Mouse (Mus musculus) cerebellum, adult 9-11 months (tissue): ENCODE measurements around the gene Nt5c1a.
"Not testable (repeated sequence)": the region's sequence is repeated elsewhere in the genome, so short reads cannot be mapped to it uniquely, and the experiment has no call there.

ENCODE experiments used
- DNase-seq: peaks from one replicate; pipeline ENCODE4 v3.0.0; 2022

Gene Nt5c1a

DNA sequence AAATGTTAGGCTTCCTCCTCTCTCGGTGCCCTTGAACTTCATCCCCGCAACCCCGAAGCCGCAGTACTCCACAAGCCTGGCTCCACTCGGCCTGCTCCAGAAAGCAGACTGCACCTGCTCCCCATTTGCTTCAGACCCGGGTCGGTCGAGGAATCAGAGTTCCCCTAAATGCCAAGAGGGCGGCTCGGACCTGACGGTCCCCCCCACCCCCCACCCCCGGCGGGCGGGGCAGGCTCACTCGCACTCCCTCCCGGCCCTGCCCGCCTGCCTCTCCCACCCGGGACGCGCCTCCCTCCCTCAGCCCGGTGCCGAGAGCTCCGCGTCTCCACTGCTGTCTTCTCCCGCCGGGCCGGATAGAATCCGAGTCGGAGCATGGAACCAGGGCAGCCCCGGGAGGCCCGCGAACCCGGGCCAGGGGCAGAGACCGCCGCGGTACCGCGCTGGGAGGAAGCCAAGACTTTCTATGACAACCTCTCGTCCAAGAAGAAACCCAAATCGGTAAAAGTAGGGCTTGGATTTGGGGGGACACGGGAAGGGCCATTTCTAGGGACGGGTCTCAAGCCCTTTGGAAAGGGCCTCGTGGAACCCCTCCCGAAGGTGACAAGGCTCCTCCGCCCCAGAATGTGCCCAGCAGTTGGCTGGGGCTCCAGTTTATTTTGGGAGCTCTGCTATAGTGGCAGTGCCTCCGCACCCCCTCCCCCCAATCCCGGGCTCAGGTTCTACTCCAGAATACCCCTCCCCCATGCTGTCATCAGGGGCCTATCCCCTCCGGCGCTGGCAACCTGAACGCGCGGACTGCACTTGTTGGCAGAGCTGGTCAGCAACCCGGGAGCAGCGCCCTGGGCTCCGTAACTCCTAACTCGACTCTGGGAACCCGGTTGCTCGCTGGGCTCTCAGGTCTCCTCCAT, at the start of gene Nt5c1a:
Gene Nt5c1a, plus strand, starts transcription at position 319 of the 908 bp plus-strand sequence.
- peak; percentile 80 for DNase-seq

DNA sequence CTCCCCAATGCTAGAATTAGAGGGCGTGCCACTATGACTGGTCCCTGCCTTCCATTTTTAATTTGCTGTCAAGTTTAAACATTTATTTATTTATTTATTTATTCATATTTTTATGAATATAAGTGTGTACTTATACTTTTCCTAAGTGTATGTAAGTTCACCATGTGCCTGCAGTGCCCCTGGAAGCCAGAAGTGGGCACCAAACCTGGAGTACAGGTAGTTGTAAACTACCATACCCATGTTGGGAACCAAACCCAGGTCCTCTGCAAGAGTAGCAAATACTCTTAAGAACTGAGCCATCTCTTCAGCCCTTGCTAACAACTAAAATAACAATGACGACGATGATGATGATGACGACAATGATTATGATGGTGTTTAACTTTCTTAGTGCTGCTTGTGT, 49.3 kb upstream of the Nt5c1a start:
- no peak for DNase-seq

DNA sequence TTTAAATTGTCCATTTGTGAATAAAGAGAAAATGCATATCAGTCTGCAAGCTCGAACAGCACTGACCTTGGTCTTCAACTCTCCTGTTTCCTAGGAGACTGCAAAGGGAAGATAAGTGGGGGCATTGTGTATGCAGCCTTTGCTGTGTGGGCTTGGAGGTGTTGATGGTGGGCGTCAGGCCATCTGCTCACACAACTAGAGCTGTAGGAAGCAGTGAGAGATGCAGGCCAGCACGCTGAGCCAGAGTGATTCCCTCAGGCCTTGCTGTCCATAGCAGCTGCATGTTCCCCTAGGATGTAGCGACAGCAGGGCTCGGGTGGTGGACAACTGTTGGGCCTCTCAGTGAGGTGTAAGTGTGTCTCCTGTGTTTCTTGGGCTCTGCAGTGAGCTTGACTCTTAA, 48.3 kb upstream of the Nt5c1a start:
- DNase-seq: no peak

DNA sequence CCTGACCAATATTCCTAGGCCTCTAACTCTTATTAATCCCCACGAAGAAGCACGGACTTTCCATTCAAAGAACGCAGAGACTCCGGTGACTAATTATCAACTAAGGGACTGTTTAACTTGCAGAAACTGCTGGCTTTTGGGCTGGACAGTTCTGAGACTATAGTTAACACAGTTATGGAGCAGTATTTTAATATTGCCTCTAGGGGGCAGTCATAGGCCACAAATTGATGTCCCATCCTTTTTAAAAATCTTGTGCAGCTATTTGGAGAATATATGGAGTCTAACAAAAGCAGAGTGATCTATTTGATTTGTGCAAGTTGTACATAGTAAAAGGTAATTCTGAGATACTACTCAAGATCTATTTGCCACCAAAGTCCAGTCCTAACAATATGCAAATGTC, 46.3 kb upstream of the Nt5c1a start:
- peak; percentile 24 for DNase-seq

DNA sequence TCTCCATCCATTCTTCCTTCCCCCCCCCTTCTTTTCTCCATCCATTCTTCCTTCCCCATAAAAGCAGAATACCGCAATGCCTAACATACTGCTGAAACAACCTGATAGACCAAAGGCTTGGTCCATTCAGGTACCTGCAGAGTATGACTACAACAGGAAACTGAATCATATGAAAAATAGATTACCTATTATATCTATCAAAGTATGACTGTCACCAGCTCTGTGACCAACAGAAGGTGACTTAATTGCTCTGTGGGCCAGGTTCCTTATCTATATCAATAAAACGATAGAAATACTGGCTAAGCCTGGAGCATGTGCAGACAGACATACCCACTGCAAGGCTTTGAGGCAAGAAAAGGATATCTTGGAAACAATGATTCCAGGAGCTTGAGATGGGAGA, 45.9 kb upstream of the Nt5c1a start:
- DNase-seq: no peak

DNA sequence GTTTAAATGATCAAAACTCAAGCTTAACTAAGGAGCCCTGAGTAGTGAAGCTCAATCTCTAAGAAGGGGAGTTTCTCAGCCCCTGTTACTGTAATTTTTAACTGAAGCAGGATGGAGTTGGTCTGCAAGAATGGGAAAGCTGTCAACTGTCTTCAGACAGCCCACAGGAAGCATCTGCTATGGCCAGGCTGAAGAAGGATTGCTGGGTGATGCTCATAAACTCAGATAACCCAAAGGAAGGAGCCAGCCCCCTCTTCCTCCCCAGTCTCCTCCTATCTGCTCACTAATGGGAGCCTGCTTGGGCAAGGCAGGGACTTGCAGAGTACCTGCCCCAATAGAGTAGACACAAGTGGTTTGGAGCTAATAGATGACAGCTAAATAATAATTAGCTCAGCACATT, 45.5 kb upstream of the Nt5c1a start:
- DNase-seq: no peak

DNA sequence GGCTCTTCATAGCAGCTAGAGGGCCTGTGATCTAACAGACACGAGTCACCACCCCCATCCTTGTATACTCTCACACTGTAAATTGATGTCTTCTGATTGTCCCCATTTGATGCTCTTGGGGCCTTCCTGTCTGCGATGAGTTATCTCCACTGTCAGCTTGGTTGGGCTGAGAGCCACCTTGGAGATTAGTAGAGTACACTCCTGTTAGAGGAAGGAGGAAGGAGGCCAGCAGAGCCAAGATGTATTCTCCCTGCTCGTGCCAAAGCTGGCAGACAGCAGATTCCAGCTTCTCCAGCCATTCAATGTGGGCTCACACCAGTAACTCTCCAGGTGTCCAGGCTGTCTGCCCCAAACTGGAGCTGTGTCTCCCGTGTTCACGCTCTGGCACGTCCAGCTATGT, 40.7 kb upstream of the Nt5c1a start:
- no peak for DNase-seq

DNA sequence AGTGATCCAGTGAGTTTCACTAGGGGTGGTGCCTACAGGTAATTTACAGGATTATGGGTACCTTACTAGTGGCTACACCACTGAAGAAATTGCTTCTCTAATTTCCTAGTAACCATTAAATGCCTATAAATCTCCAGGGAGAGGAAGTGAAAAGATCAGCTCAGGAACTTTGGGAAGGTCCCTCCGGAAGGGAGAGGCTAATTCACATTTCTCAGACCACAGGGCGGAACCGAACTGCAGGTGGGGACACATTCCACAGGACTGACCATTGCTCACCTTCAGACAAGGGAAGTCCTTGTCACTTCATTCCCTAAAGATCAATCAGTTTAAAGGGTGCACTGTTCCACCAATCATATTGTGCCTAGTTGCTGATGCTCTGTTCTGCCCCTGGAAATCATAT, 40.1 kb upstream of the Nt5c1a start:
- DNase-seq: not testable (repeated sequence)

DNA sequence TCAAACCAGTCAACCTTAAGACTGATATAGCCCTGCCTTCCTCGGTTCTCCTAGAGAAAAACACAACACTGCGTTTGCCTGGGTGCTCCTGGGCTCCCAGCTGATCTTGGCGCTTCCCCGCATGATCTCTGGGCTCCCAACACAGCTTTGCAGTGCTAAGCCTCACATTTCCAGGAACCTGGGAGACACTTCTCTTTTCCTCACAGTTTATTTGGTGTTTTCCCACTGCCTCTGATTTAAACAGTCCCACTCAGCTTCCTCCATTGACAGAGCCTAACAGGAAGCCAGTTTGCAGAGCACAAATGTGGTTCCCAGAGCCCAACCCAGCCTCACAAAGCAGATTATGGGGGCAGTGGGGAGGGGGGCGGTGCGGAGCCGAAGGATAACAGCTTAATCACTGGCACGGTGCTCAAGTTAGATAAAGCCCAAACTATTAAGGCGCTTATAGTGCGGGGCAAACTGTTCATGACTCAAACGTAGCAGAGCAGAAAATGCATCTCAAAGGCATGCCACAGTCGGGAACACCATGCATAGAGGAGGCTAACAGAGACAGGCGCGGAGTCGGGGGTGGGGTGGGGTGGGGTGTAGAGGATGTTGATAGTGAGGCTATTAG, 38.9 kb upstream of the Nt5c1a start:
- no peak for DNase-seq

DNA sequence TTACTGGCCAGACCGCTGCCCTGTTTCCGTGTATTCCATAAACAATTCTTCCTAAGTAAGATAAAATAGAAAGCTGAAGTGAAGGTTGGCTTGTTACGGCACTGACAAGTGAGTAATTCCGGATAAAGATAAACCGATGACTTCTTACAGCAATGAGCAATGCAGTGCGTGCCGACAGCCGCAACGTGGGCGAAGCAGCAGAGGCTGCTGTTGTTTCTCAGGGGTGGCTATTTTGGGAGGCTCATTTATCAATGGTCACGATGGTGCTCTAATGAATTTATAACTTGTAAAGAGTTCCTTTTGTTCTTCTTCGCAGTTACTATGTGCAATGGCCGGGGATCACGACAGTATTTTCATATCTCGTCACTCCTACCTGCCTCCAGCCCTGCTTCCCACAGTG, 37.1 kb upstream of the Nt5c1a start:
- no peak for DNase-seq

DNA sequence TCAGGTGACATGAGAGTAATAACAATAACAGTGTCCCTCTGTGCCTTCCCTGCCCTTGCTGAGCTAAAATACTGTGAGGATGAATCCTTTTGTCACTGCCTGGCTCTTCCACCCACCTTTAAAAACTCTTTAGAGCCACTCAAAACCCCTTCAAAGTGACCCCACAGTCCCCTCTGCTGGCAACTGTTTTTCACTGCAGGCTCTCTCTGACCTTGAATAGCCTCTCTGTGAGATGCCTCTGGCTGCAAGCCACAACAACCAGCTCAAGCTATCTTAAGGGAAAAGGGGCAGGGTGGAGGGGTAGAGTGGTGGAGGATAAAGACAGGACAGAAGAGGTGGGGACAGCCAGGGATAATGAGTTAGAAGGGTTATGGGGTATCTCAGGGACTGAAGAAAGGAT, 29.5 kb upstream of the Nt5c1a start:
- DNase-seq: no peak

DNA sequence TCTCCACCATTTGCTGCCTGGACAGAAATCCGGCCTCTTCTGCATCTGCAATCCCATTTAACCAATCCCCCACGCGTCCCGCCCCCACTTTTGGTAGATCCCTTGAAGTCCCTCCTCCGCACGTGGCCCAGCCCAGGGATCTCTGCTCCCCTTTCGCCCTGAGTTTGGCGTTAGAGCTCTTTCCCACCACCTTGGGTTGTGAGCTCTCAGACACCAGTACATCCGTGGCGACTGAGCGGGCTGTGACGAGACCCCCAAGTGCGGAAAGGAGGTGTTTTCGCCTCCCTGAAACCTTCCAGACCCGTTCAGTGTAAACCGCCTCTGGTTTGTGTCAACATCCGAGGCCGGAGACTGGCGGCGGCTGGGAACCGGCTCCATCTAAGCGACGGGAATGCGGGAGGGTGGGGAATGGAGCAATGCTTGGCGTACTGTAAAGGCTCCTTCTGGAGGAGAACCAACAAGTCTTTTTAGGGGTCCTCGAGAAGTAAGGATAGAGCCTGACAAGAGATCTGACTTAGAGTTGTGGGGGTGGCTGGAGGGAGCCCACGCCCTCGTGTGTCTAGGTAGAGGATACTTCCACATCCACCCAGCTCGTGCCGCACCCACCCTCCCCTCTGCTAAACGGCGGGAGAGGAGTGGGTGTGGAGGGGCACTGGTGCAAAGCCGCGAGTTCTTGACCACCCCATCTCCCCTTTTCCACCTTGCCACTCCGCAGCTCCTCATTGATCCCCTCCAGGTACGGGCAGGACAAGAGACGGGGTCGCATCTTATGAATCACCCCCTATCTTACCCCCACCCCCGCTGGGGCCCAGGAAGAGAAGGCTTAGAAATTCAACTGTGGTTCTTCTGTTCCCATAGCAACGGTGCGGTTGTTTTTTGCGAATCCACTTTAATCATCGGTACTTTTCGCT, 18.7 kb upstream of the Nt5c1a start, which contains the start of gene Hpcal4:
Gene Hpcal4, plus strand, starts transcription at position 900 of the 911 bp plus-strand sequence.
- peak; percentile 51 for DNase-seq

DNA sequence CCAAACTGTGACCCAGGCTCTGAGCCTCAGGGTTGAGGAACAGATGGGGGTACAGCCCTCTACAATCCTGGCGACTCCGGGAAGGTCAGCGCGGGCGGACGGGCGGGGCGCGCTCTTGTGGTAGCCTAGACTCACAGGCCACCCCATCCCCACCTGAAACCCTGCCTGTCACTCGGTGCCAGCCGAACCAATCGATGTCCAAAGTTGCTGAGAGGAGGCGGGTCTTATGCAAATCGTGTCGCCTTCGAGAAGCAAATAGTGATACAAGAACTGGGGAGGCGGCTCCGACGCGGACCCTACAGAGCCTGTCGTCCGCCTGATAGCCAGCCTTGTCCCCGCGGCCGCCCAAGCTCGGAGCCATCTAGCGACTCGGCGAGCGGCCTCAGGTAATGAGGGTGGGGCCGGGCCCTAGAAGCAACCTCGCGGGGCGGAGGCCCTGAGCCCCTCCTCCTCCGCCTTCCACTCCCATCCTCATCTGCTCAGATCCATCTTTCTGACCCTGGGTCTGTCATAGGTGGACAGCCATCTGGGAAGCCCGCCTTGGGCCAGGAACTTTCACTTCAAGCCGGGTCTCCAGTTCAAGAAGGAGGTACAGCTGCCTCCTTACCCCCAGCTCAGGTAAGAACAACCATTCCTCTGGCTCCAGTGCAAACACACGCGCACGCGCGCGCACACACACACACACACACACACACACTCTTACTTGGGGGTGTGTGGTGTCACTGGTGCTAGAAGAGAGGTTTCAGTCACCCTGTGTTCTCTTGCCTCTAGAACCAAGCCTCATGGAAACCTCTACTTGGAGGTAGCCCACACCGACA, 17.9 kb upstream of the Nt5c1a start:
- peak; percentile 94 for DNase-seq

DNA sequence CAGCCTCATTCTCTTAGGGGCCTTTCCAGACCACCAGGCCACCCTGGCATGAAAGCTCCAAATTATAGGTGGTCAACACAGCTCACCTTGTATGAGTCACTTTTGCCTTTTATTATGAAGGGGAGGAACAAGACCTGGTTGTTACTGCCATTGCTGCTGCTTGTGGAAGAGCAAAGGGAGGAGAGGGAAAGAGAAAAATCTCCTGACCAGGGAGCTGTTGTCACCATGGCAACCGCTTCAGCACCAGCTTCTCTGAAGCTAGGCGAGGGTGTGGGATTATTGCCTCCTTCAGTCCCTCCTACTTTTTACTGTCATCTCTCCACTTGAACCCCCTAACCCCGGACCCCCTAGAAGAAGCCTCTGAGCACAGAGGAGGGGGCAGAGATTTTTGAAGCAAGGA, 16.5 kb upstream of the Nt5c1a start:
- no peak for DNase-seq

DNA sequence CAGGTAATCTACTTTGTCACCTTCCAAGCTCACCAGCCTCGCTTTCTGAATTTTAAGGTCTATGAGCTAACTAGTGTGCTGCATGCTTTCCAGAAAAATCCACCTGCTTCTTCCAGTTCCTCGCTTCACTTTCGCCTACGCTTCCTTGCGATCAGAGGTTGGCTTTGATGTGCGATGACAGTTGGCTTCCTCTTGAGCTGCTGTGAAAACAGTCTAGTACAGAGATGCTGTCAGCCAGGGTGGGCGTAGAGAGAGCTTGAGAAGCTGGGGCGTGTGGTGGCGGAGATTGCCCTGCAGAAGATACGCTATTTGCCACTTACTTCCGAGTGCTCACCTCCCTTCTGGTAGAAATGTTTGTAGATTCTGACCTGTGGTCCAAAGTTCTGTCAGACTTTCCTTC, 9.0 kb upstream of the Nt5c1a start:
- DNase-seq: no peak

DNA sequence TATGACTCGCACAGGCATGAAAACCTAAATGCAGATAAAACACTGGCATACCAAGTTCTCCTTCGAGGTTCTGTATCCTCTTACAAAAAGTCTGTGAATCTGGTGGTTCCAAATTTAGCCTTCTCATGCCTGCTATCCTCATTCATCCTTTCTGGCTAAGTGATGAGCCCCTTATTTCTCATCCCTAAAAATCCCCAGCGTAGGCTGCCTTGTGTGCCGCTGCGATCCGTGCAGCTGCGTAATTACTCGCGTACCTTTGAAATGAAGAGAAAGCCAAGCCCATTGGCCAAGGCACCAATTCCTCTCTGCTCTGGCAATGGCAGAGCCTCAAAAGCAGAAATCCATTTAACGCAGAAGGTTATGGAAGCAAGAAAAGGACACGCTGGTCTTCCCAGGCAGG, 7.5 kb upstream of the Nt5c1a start:
- DNase-seq: no peak

DNA sequence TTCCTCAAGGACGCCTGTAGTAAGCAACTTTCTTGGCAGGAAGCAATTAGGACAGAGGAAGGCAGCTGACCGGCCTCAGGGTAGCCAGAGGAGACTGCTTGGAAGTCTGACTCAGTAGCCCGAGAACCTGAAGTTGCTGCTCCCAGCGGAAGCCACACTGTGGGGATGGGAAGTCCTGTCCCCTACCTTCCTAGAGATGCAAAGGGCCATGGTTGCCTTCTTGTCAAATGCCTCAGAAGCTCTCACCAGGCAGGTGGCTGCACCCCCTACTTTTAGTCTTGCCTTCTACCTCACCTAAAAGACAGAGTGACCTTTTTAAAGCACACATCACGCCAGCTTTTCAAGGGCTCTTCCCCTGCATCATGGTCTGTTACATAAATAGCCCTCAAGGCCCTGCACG, 4.6 kb upstream of the Nt5c1a start:
- no peak for DNase-seq

DNA sequence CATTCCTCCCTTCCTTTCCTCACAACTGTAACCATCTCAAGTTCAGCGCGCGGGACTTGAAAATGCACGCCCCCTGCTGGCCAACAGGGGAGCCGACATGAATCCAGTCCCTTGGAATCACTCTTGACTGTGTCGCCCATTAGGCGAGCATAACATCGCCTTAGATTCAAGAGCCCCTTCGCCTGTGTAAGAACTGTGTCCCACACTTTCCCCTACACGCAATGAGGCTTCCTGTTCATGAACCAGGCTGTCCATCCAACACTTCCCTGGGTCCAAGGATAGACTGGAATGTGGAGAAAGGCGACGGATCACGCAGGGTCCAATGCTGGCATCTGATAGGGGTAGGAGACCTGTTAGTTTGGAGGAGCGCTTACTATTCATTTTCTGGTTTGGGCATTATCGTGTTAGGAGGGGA, 526 bp upstream of the Nt5c1a start:
- peak; percentile 79 for DNase-seq

DNA sequence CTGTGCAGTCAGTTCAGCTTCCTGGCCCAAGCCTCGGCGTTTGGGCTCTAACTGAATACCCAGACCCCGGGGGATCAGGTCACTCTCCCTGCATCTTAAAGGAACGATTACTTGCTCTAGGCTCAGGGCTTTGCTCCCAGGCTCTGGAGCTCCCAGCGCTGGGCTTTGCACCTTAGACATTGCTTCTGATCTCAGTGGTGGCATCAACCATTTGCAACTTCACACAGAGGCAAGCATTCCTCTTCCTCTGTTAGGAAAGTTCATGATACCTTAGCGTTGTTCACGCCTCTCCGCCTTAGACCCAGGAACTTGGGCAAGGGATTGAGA, 753 bp downstream of the Nt5c1a start:
- no peak for DNase-seq

DNA sequence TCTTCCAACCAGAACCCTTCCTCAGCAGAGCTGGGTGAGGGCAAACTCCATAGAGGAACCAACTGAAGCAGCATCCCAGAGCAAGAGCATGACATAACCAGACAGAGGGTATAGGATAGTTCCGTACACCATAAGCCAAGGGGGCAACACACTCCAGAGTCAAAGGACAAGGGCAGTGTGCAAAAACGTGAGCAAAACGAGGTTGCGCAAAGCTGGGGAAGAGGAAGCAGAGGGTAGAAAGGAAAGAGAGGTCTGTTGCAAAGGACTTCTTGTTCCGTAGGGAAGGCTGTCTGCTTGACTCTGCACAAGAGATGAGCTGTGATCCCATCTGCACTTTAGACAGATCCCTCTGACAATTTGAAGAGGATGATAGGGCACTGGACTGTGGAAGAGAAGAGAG, 6.0 kb downstream of the Nt5c1a start:
- DNase-seq: no peak

DNA sequence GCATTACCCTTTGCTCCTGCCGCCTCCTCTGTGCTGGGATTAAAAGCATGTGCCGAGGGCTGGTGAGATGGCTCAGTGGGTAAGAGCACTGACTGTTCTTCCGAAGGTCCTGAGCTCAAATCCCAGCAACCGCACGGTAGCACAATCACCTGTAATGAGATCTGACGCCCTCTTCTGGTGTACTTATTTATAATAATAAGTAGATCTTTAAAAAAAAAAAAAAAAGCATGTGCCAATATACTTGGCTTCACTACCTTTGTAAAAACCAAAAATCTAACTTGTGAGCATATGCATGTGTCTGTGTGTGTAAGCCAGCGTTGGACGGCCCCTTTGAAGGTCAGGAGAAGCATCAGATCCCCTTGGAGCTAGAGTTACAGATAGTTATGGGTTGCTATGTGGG, 9.7 kb downstream of the Nt5c1a start:
- DNase-seq: no peak

DNA sequence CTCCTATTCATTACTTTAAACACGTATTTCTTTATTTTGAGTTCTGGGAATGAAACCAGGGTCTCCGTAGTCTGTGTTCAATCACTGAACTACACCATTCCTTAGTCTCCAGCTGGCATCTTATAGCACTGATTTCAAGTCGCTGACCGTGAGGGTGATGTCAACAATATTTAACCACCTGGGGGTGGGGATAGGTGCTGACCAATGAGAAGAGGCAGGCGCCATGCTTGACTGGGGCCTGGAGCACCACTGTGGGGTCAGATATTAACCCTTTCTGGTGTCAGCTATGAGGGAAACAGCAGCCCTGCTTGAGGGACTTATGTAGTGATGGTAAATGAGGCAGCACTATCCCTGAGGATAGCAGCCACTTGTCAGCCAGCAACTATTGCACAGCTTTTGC, 10.1 kb downstream of the Nt5c1a start:
- no peak for DNase-seq

DNA sequence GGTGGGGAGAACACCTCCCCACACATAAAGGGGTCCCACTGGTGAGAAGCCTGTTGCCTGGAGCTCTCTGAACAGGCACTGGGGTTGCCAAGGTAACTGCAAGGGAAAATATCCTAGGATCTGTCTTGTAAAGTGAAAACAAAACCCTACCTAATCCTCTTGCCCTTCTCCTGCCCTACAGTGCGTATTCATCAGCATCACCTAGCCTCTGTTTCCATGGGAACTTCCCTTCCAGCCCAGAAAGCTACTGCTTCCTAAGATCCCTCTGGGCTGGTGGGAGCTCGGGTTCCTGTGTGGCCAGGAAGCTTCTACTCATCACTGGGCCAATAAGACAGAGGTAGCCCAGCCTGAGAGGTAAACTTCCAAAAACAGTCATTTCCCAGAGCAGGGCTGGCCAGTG, 11.0 kb downstream of the Nt5c1a start:
- DNase-seq: no peak
